Mouse (Mus musculus): ENCODE measurements around the gene Sinhcaf.

- no peak for TF ChIP-seq CTCF (IDR thresholded peaks at IDR 0.05; ENCODE audit: low read depth)
- TF ChIP-seq EP300 (optimal IDR thresholded peaks at IDR 0.05): no peak
Measured at GRCm38 (mm10) chr6:148946409-148946742, at the start of gene Sinhcaf.

Data from stomach, postnatal 0 days (tissue).